Mouse (Mus musculus): ENCODE measurements around the gene Fli1. TPM values are rescaled to one million over a fixed set of nuclear protein-coding genes. Genes with fewer than 3 reads are reported as not detected.

Gene Fli1
- total and polyA plus RNA-seq, 3 experiments: 3.4 to 27.0 (median 5.8) TPM

DNA sequence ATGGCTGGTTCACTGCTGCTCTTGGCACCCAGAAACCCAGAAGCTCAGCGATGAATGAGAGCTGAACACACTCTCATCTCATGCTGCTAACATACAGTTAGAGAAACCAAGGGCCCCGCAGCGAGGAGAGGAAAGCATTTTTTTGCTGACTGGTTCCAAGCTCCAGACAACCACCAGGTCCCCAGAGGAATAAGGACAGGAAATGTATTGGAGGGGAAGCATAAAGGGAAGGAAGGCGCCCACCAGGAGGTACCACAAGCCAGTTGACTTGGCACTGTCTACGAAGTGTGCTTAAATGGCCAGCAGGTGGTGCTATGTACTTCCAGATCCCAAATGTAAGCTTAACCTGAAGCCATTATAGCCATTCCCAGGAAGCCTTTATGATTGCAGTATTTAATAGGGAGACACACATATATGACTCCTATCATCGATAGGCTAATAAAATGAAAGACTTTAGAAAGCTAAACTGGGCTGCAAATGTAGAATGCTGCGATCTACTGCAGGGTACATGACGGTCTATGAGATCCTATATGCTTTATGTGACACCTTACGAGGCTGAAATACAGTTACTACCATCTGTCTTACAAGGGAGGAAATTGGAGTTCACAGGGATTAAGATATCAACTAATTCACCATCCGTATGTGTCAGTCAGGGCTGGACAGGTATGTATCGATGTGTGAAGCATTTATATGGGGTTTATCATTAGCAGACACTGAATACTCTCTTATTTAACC, 137.3 kb downstream of the Fli1 start:
- ATAC-seq (ENCODE audit: extremely low read depth, insufficient number of reproducible peaks, low FRiP score, poor library complexity, severe bottlenecking): no peak
- DNase-seq (ENCODE audit: low spot score): no peak
- Histone ChIP-seq H3K4me1 (ENCODE audit: insufficient read depth, low read depth, low read length) (no peaks in the 10 kb centered on the region), H3K9me3 (replicated peaks) (0 out of 2 replicates have a peak, but pooled peaks cover 2% of the 10 kb centered on the region), H3K4me3 (ENCODE audit: low read depth, low read length) (no peak overlapping the region), H3K27me3 (ENCODE audit: insufficient read depth, low read length) (no peaks in the 10 kb centered on the region), H3K36me3 (replicated peaks) (no peaks in the 10 kb centered on the region)
- TF ChIP-seq GATA2 (IDR thresholded peaks at IDR 0.05; ENCODE audit: borderline replicate concordance, low read depth, low read length) (no peak), CTCF (IDR thresholded peaks at IDR 0.05; ENCODE audit: low read depth, low read length) (no peak), GATA1 (IDR thresholded peaks at IDR 0.05; ENCODE audit: borderline replicate concordance, low read length) (no peak)

DNA sequence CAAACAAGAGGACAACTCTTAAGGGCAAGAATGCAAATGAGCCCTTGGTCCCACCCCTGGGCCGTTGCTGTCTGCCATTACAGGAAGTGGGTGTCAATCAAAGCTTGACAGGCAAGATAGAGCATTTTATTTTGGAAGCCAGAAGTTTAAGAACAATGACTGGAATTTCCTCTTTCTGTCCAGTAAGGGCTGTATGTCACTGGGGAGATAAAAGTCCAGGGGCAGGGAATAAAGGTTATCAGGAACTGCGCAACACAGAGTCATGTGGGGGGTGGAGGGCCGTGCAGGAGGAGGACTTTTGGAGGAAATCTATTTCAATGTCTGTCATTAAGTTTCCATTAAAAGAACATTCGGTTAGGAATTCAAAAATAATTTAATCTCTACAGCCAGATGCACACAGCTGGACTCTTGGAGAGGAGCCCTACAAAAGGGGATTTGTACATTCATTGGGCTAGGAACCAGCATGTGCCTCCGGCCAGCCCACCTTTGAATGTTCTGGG, 141.9 kb downstream of the Fli1 start:
- DNase-seq (ENCODE audit: low spot score) (no peak), ATAC-seq (ENCODE audit: extremely low read depth, insufficient number of reproducible peaks, low FRiP score, poor library complexity, severe bottlenecking) (no peak)
- H3K4me1 ChIP-seq (ENCODE audit: insufficient read depth, low read depth, low read length): no peaks in the 10 kb centered on the region

DNA sequence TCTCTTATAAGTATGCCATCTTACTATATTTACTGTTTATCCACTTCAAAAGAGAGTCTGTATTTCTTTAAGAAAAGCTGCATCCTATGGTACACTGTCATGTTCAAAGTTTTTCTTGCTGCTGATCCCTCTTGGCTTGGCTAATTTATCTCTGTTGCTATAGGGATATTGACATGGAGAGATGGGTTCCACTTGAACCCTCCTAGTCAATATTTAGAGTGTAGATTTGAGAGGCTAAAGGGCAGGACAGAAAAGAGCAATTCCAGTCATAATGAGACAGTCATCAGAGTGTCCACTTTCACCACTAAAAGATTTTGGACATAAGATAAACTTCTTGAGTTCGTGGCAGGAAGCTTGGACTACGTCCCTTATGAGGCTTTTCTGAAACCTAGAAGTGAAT, 142.4 kb downstream of the Fli1 start:
- Histone ChIP-seq H3K9me3 (replicated peaks) (no peaks in the 10 kb centered on the region), H3K4me1 (ENCODE audit: insufficient read depth, low read depth, low read length) (no peaks in the 10 kb centered on the region), H3K36me3 (replicated peaks) (no peaks in the 10 kb centered on the region), H3K27me3 (ENCODE audit: insufficient read depth, low read length) (no peaks in the 10 kb centered on the region), H3K4me3 (ENCODE audit: low read depth, low read length) (no peak overlapping the region)
- DNase-seq (ENCODE audit: low spot score) (no peak), ATAC-seq (ENCODE audit: extremely low read depth, insufficient number of reproducible peaks, low FRiP score, poor library complexity, severe bottlenecking) (no peak)
- TF ChIP-seq GATA2 (IDR thresholded peaks at IDR 0.05; ENCODE audit: borderline replicate concordance, low read depth, low read length) (no peak), CTCF (IDR thresholded peaks at IDR 0.05; ENCODE audit: low read depth, low read length) (no peak)

More for the DNA sequence above, 141.9 kb downstream of the Fli1 start:
- Histone ChIP-seq H3K4me3 (ENCODE audit: low read depth, low read length) (no peak overlapping the region), H3K36me3 (replicated peaks) (no peaks in the 10 kb centered on the region), H3K9me3 (replicated peaks) (no peaks in the 10 kb centered on the region), H3K27me3 (ENCODE audit: insufficient read depth, low read length) (no peaks in the 10 kb centered on the region)
- TF ChIP-seq CTCF (IDR thresholded peaks at IDR 0.05; ENCODE audit: low read depth, low read length) (no peak), POLR2AphosphoS5 (IDR thresholded peaks at IDR 0.05; ENCODE audit: insufficient replicate concordance, low read depth, low read length) (no peak), GATA2 (IDR thresholded peaks at IDR 0.05; ENCODE audit: borderline replicate concordance, low read depth, low read length) (no peak), TAL1 (conservative IDR thresholded peaks at IDR 0.05; ENCODE audit: low read depth, low read length) (no peak), GATA1 (IDR thresholded peaks at IDR 0.05; ENCODE audit: borderline replicate concordance, low read length) (no peak)

DNA sequence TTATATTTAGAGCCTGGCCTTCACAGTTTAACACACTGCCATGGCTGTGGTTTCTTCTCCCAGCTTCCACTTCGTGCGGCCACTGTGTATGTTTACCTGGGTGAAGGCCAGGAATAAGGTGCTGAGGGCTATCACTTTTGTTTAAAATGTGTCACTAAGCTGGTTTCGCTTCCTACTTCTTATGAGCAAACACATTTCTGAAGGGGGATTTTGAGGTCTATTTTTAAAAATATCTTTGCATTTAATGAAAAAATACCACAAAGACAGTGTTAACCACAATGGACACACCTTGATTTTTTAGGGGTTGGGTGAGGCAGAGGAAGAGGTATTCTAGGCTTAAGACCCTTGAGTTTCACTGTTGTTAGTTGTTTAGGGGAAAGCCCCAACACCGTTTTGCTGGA, 147.9 kb downstream of the Fli1 start:
- DNase-seq (ENCODE audit: low spot score): no peak
- no peak overlapping the region for H3K4me3 ChIP-seq (ENCODE audit: low read depth, low read length)
- no peak for ATAC-seq (ENCODE audit: extremely low read depth, insufficient number of reproducible peaks, low FRiP score, poor library complexity, severe bottlenecking)
- no peak for TF ChIP-seq GATA2 (IDR thresholded peaks at IDR 0.05; ENCODE audit: borderline replicate concordance, low read depth, low read length)
- TF ChIP-seq TAL1 (conservative IDR thresholded peaks at IDR 0.05; ENCODE audit: low read depth, low read length): no peak
- TF ChIP-seq POLR2AphosphoS5 (IDR thresholded peaks at IDR 0.05; ENCODE audit: insufficient replicate concordance, low read depth, low read length): no peak
- TF ChIP-seq GATA1 (IDR thresholded peaks at IDR 0.05; ENCODE audit: borderline replicate concordance, low read length): no peak
- no peak for TF ChIP-seq CTCF (IDR thresholded peaks at IDR 0.05; ENCODE audit: low read depth, low read length)
- H3K9me3 ChIP-seq (replicated peaks): peaks cover 2% of the 10 kb centered on the region; the same call in 1 of the 2 replicates
- no peaks in the 10 kb centered on the region for H3K4me1 ChIP-seq (ENCODE audit: insufficient read depth, low read depth, low read length)
- no peaks in the 10 kb centered on the region for H3K36me3 ChIP-seq (replicated peaks)
- H3K27me3 ChIP-seq (ENCODE audit: insufficient read depth, low read length): no peaks in the 10 kb centered on the region

GRCm38 (mm10) chr9:32392716-32393115, 149.9 kb downstream of the Fli1 start:
- Histone ChIP-seq H3K4me1 (ENCODE audit: insufficient read depth, low read depth, low read length) (no peaks in the 10 kb centered on the region), H3K4me3 (ENCODE audit: low read depth, low read length) (no peak overlapping the region), H3K27me3 (ENCODE audit: insufficient read depth, low read length) (no peaks in the 10 kb centered on the region), H3K36me3 (replicated peaks) (no peaks in the 10 kb centered on the region), H3K9me3 (replicated peaks) (peaks cover 2% of the 10 kb centered on the region; the same call in 1 of the 2 replicates)
- TF ChIP-seq CTCF (IDR thresholded peaks at IDR 0.05; ENCODE audit: low read depth, low read length): no peak
- TF ChIP-seq GATA2 (IDR thresholded peaks at IDR 0.05; ENCODE audit: borderline replicate concordance, low read depth, low read length): no peak
- no peak for TF ChIP-seq TAL1 (conservative IDR thresholded peaks at IDR 0.05; ENCODE audit: low read depth, low read length)
- no peak for TF ChIP-seq GATA1 (IDR thresholded peaks at IDR 0.05; ENCODE audit: borderline replicate concordance, low read length)
- TF ChIP-seq POLR2AphosphoS5 (IDR thresholded peaks at IDR 0.05; ENCODE audit: insufficient replicate concordance, low read depth, low read length): no peak
- DNase-seq (ENCODE audit: low spot score) (no peak), ATAC-seq (ENCODE audit: extremely low read depth, insufficient number of reproducible peaks, low FRiP score, poor library complexity, severe bottlenecking) (no peak)

GRCm38 (mm10) chr9:32391701-32392100, 151.0 kb downstream of the Fli1 start:
- Histone ChIP-seq H3K9me3 (replicated peaks) (peaks cover 4% of the 10 kb centered on the region), H3K36me3 (replicated peaks) (no peaks in the 10 kb centered on the region), H3K27me3 (ENCODE audit: insufficient read depth, low read length) (no peaks in the 10 kb centered on the region), H3K4me3 (ENCODE audit: low read depth, low read length) (no peak overlapping the region), H3K4me1 (ENCODE audit: insufficient read depth, low read depth, low read length) (no peaks in the 10 kb centered on the region)
- no peak for ATAC-seq (ENCODE audit: extremely low read depth, insufficient number of reproducible peaks, low FRiP score, poor library complexity, severe bottlenecking)
- DNase-seq (ENCODE audit: low spot score): no peak
- TF ChIP-seq POLR2AphosphoS5 (IDR thresholded peaks at IDR 0.05; ENCODE audit: insufficient replicate concordance, low read depth, low read length) (no peak), GATA1 (IDR thresholded peaks at IDR 0.05; ENCODE audit: borderline replicate concordance, low read length) (no peak), CTCF (IDR thresholded peaks at IDR 0.05; ENCODE audit: low read depth, low read length) (no peak), GATA2 (IDR thresholded peaks at IDR 0.05; ENCODE audit: borderline replicate concordance, low read depth, low read length) (no peak), TAL1 (conservative IDR thresholded peaks at IDR 0.05; ENCODE audit: low read depth, low read length) (no peak)
